Mouse (Mus musculus): ENCODE measurements around the gene Clec12b.

The Clec12b gene

GRCm38 (mm10) chr6:129385774-129386173 is at the start of gene Clec12b:
Gene Clec12b (minus strand): TSS chr6:129385874.
- DNase-seq (ENCODE audit: low read depth, low spot score), result no peak

GRCm38 (mm10) chr6:129434239-129434638 is 48.6 kb upstream of the Clec12b start:
- DNase-seq (ENCODE audit: low read depth, low spot score), result no peak

- no peak for DNase-seq (ENCODE audit: low read depth, low spot score)
Observed at GRCm38 (mm10) chr6:129427281-129427680, 41.6 kb upstream of the Clec12b start.

- no peak for DNase-seq (ENCODE audit: low read depth, low spot score)
Observed at GRCm38 (mm10) chr6:129425812-129426211, 40.1 kb upstream of the Clec12b start.

- no peak for DNase-seq (ENCODE audit: low read depth, low spot score)
Observed at GRCm38 (mm10) chr6:129425217-129425616, 39.5 kb upstream of the Clec12b start.

GRCm38 (mm10) chr6:129423734-129424072 is 38.0 kb upstream of the Clec12b start:
- peak; percentile 76 for DNase-seq (ENCODE audit: low read depth, low spot score)

GRCm38 (mm10) chr6:129423040-129423733 is 37.5 kb upstream of the Clec12b start:
- no peak for DNase-seq (ENCODE audit: low read depth, low spot score)

GRCm38 (mm10) chr6:129422311-129422710 is 36.6 kb upstream of the Clec12b start:
- DNase-seq (ENCODE audit: low read depth, low spot score), result no peak

- DNase-seq (ENCODE audit: low read depth, low spot score), result no peak
Observed at GRCm38 (mm10) chr6:129414177-129414576, 28.5 kb upstream of the Clec12b start.

- no peak for DNase-seq (ENCODE audit: low read depth, low spot score)
Observed at GRCm38 (mm10) chr6:129408562-129408961, 22.9 kb upstream of the Clec12b start, which contains the start of gene Clec9a. Gene Clec9a (plus strand): TSS chr6:129408862.

- DNase-seq (ENCODE audit: low read depth, low spot score), result no peak
Observed at GRCm38 (mm10) chr6:129407324-129407723, 21.6 kb upstream of the Clec12b start.

- no peak for DNase-seq (ENCODE audit: low read depth, low spot score)
Observed at GRCm38 (mm10) chr6:129405999-129406398, 20.3 kb upstream of the Clec12b start.

GRCm38 (mm10) chr6:129403391-129403790 is 17.7 kb upstream of the Clec12b start:
- no peak for DNase-seq (ENCODE audit: low read depth, low spot score)

- DNase-seq (ENCODE audit: low read depth, low spot score), result no peak
Observed at GRCm38 (mm10) chr6:129402404-129402803, 16.7 kb upstream of the Clec12b start.

GRCm38 (mm10) chr6:129399945-129400344 is 14.3 kb upstream of the Clec12b start:
- no peak for DNase-seq (ENCODE audit: low read depth, low spot score)

GRCm38 (mm10) chr6:129396997-129397396 is 11.3 kb upstream of the Clec12b start, which contains the start of gene Clec1b:
Gene Clec1b (plus strand): TSS chr6:129397297.
- DNase-seq (ENCODE audit: low read depth, low spot score), result no peak

- no peak for DNase-seq (ENCODE audit: low read depth, low spot score)
Observed at GRCm38 (mm10) chr6:129393732-129394131, 8.1 kb upstream of the Clec12b start.

GRCm38 (mm10) chr6:129393087-129393720 is 7.5 kb upstream of the Clec12b start:
- no peak for DNase-seq (ENCODE audit: low read depth, low spot score)

- DNase-seq (ENCODE audit: low read depth, low spot score), result no peak
Observed at GRCm38 (mm10) chr6:129385000-129385399, 674 bp downstream of the Clec12b start.

GRCm38 (mm10) chr6:129383466-129383865 is 2.2 kb downstream of the Clec12b start:
- DNase-seq (ENCODE audit: low read depth, low spot score), result no peak

GRCm38 (mm10) chr6:129381736-129382135 is 3.9 kb downstream of the Clec12b start:
- DNase-seq (ENCODE audit: low read depth, low spot score), result no peak

- no peak for DNase-seq (ENCODE audit: low read depth, low spot score)
Observed at GRCm38 (mm10) chr6:129380454-129380853, 5.2 kb downstream of the Clec12b start.

GRCm38 (mm10) chr6:129374937-129375471 is 10.7 kb downstream of the Clec12b start:
- DNase-seq (ENCODE audit: low read depth, low spot score), result no peak
